Comparison of ENCODE assay signal across 8 mouse cellular contexts in genomic region chr3:79627484-79628181, GRCm38 (mm10). TPM values are rescaled to one million over a fixed set of nuclear protein-coding genes. Genes with fewer than 3 reads are reported as not detected.
DNase-seq lines count a peak whose midpoint lies in the region; ATAC-seq and TF ChIP-seq lines count a peak whose summit lies in the region.

No protein-coding gene starts in this region.

- no peaks in the 10 kb centered on the region for H3K4me1 ChIP-seq in lung, embryonic 14.5 days (ENCODE audit: insufficient read depth)
- H3K4me1 ChIP-seq in brown adipose tissue, adult 24 weeks (ENCODE audit: control insufficient read depth, insufficient read depth, insufficient read length, low read length) = no peaks in the 10 kb centered on the region
- H3K4me1 ChIP-seq in hindbrain, embryonic 12.5 days = peaks cover 8% of the 10 kb centered on the region
- peaks cover 18% of the 10 kb centered on the region for H3K4me1 ChIP-seq in midbrain, embryonic 13.5 days (replicated peaks)

- peak overlapping the region; percentile 77 for H3K4me3 ChIP-seq in lung, embryonic 14.5 days (ENCODE audit: low read depth, low read length)
- H3K4me3 ChIP-seq in brown adipose tissue, adult 24 weeks (ENCODE audit: insufficient read depth, low read depth, low read length) = peak overlapping the region; percentile 72
- peak overlapping the region; percentile 76 for H3K4me3 ChIP-seq in hindbrain, embryonic 12.5 days
- peak overlapping the region; percentile 64 for H3K4me3 ChIP-seq in midbrain, embryonic 13.5 days (replicated peaks)

- WGBS in lung, embryonic 14.5 days = 21% methylated on average over 10 of the region's 10 CpGs
- WGBS in hindbrain, embryonic 12.5 days = 41% methylated on average over 10 of the region's 10 CpGs
- WGBS in midbrain, embryonic 13.5 days = 35% methylated on average over 10 of the region's 10 CpGs

- ATAC-seq in lung, embryonic 14.5 days (ENCODE audit: insufficient read depth) = no peak
- ATAC-seq in hindbrain, embryonic 12.5 days (ENCODE audit: low FRiP score) = no peak
- ATAC-seq in midbrain, embryonic 13.5 days = no peak

- H3K9ac ChIP-seq in lung, embryonic 14.5 days = peak overlapping the region; percentile 53
- H3K9ac ChIP-seq in hindbrain, embryonic 12.5 days = peak overlapping the region; percentile 60
- peak overlapping the region; percentile 70 for H3K9ac ChIP-seq in midbrain, embryonic 13.5 days (replicated peaks)

- DNase-seq in lung, embryonic 14.5 days = peak; percentile 26
- DNase-seq in lung, postnatal 10 days = no peak
- DNase-seq in layer of hippocampus, adult 9-11 months = no peak
- DNase-seq in cerebellum, postnatal 14 days = no peak
- DNase-seq in adrenal gland, postnatal 4 days (ENCODE audit: low spot score in 2 of 2) = no peak

- peaks cover 14% of the 10 kb centered on the region for H3K36me3 ChIP-seq in lung, embryonic 14.5 days (ENCODE audit: insufficient read depth)
- H3K36me3 ChIP-seq in hindbrain, embryonic 12.5 days = peaks cover 15% of the 10 kb centered on the region
- H3K36me3 ChIP-seq in midbrain, embryonic 13.5 days = peaks cover 16% of the 10 kb centered on the region

- TF ChIP-seq CTCF in lung, embryonic 14.5 days (IDR thresholded peaks at IDR 0.05; ENCODE audit: low read depth) = peak; percentile 42

- H3K9me3 ChIP-seq in lung, embryonic 14.5 days (ENCODE audit: low read depth, low read length) = 0 out of 2 replicates have a peak, but pooled peaks cover 2% of the 10 kb centered on the region
- no peaks in the 10 kb centered on the region for H3K9me3 ChIP-seq in hindbrain, embryonic 12.5 days (replicated peaks)
- no peaks in the 10 kb centered on the region for H3K9me3 ChIP-seq in midbrain, embryonic 13.5 days

- H3K27ac ChIP-seq in lung, embryonic 14.5 days (ENCODE audit: low read depth) = no peak overlapping the region; the same call in 1 of the 2 replicates
- H3K27ac ChIP-seq in brown adipose tissue, adult 24 weeks (replicated peaks; ENCODE audit: low read depth, low read length) = peak overlapping the region; percentile 97
- H3K27ac ChIP-seq in hindbrain, embryonic 12.5 days = no peak overlapping the region
- no peak overlapping the region for H3K27ac ChIP-seq in midbrain, embryonic 13.5 days

- H3K4me2 ChIP-seq in lung, embryonic 14.5 days = peak overlapping the region; percentile 82
- H3K4me2 ChIP-seq in hindbrain, embryonic 12.5 days (replicated peaks) = peak overlapping the region; percentile 72
- H3K4me2 ChIP-seq in midbrain, embryonic 13.5 days (replicated peaks) = peak overlapping the region; percentile 70

- no peaks in the 10 kb centered on the region for H3K27me3 ChIP-seq in lung, embryonic 14.5 days (ENCODE audit: insufficient read depth, low read length)
- H3K27me3 ChIP-seq in hindbrain, embryonic 12.5 days = no peaks in the 10 kb centered on the region
- no peaks in the 10 kb centered on the region for H3K27me3 ChIP-seq in midbrain, embryonic 13.5 days

RNA-seq across cellular contexts. Expression of gene 4930579G24Rik, which starts 1.2 kb away (rescaled TPM):
- 35.8 and 39.8 TPM in 2 replicates for polyA plus RNA-seq in lung, embryonic 14.5 days (2014; fragmentation: Nextera tagmentation; extraction: Ambion mirVana)
- polyA plus RNA-seq in brown adipose tissue, adult 24 weeks (2012; ENCODE audit: insufficient read depth, insufficient read length, missing spikeins) = 1.3 and 2.5 TPM in 2 replicates
- 20.7 and 21.4 TPM in 2 replicates for polyA plus RNA-seq in hindbrain, embryonic 12.5 days (2016; fragmentation: Nextera tagmentation; extraction: Ambion mirVana)
- polyA plus RNA-seq in midbrain, embryonic 13.5 days (2015; fragmentation: Nextera tagmentation; extraction: Ambion mirVana) = 9.9 and 10.9 TPM in 2 replicates
- 1 to 10 TPM; 7.9 to 8.4 TPM for total RNA-seq in adrenal gland, postnatal 4 days (2021)

RNA-seq across cellular contexts. Expression of gene Etfdh, which starts 1.7 kb away (rescaled TPM):
- polyA plus RNA-seq in lung, embryonic 14.5 days (2014; fragmentation: Nextera tagmentation; extraction: Ambion mirVana) = 48.1 and 52.5 TPM in 2 replicates
- 514 and 673 TPM in 2 replicates for polyA plus RNA-seq in brown adipose tissue, adult 24 weeks (2012; ENCODE audit: insufficient read depth, insufficient read length, missing spikeins)
- 52.2 and 54.3 TPM in 2 replicates for polyA plus RNA-seq in hindbrain, embryonic 12.5 days (2016; fragmentation: Nextera tagmentation; extraction: Ambion mirVana)
- 45.1 and 49.3 TPM in 2 replicates for polyA plus RNA-seq in midbrain, embryonic 13.5 days (2015; fragmentation: Nextera tagmentation; extraction: Ambion mirVana)
- 100 to 1,000 TPM; 158 to 202 TPM for total RNA-seq in adrenal gland, postnatal 4 days (2021)

RNA-seq across cellular contexts. Expression of gene Ppid, which starts 36.5 kb away (rescaled TPM):
- polyA plus RNA-seq in lung, embryonic 14.5 days (2014; fragmentation: Nextera tagmentation; extraction: Ambion mirVana) = 185 TPM in 2 replicates
- 28.0 and 50.8 TPM in 2 replicates for polyA plus RNA-seq in brown adipose tissue, adult 24 weeks (2012; ENCODE audit: insufficient read depth, insufficient read length, missing spikeins)
- polyA plus RNA-seq in hindbrain, embryonic 12.5 days (2016; fragmentation: Nextera tagmentation; extraction: Ambion mirVana) = 158 and 174 TPM in 2 replicates
- 149 and 154 TPM in 2 replicates for polyA plus RNA-seq in midbrain, embryonic 13.5 days (2015; fragmentation: Nextera tagmentation; extraction: Ambion mirVana)
- 10 to 100 TPM; 50.3 to 56.2 TPM for total RNA-seq in adrenal gland, postnatal 4 days (2021)
